Mouse (Mus musculus) hindbrain, embryonic 10.5 days (tissue): Measurements from ENCODE around the gene Dnttip1. TPM values are rescaled to one million over a fixed set of nuclear protein-coding genes. Genes with fewer than 3 reads are reported as not detected.

Experiments
- DNase-seq: peaks from one replicate; pipeline ENCODE4 v3.0.0-alpha.2; 2017; ENCODE audit warnings: low spot score
- H3K27ac ChIP-seq: fragments of 300-500 bp; sonication (generic); 2 replicates; pipeline ENCODE4 v1.5.1; 2016; ENCODE audit warnings: mild to moderate bottlenecking, moderate library complexity
- H3K27me3 ChIP-seq: fragments of 300-500 bp; sonication (generic); 2 replicates; pipeline ENCODE4 v1.6.1; 2016; ENCODE audit warnings: mild to moderate bottlenecking; ENCODE audit not compliant: poor library complexity, insufficient read depth, severe bottlenecking
- H3K36me3 ChIP-seq: fragments of 300-500 bp; sonication (generic); 2 replicates; pipeline ENCODE4 v1.6.1; 2016; ENCODE audit warnings: mild to moderate bottlenecking, moderate library complexity
- H3K4me1 ChIP-seq: fragments of 300-500 bp; sonication (generic); replicated peaks from 2 replicates; pipeline ENCODE4 v1.6.1; 2016; ENCODE audit warnings: mild to moderate bottlenecking
- H3K4me3 ChIP-seq: fragments of 300-500 bp; sonication (generic); 2 replicates; pipeline ENCODE4 v1.5.1; 2016; ENCODE audit warnings: mild to moderate bottlenecking, moderate library complexity
- H3K9me3 ChIP-seq: fragments of 300-500 bp; sonication (generic); 2 replicates; pipeline ENCODE4 v1.6.1; 2016; ENCODE audit warnings: mild to moderate bottlenecking, moderate library complexity
- WGBS: fragments of 180-500 bp; shearing (Covaris S2); methylation state at CpG from one replicate; pipeline ENCODE4 v1.1.7; 2016; 5-methylcytosine and 5-hydroxymethylcytosine counted together
- polyA plus RNA-seq: library from polyadenylated mRNA; unstranded; fragments of >200 nt; fragmentation: Nextera tagmentation; extraction: Ambion mirVana; gene quantifications from 2 replicates; pipeline ENCODE4 v1.2.1, GENCODE M21; 2016

Gene Dnttip1
- polyA plus RNA-seq, 1 experiment from 2014 or later, result 87.4 TPM

DNA sequence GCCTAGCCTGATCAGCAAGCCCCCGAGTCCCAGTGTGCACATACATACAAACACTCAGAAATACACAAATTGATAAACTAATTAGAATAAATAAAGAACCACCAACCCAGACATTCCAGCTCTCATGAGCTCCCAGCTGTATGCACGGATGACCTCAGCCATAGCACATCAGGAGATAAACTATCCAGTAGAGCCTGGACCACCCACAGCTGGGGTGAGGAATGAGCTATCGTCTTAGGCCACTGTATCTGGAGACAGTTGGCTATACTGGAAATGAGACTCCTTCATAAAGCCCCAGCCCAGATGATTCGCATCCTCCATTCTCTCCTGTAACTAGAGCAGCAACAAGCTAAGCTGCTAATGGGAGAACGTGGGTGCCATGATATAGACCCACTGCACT, 10.9 kb upstream of the Dnttip1 start:
- no peaks in the 10 kb centered on the region for H3K27me3 ChIP-seq
- no peak overlapping the region for H3K27ac ChIP-seq
- H3K36me3 ChIP-seq, result no peaks in the 10 kb centered on the region
- H3K9me3 ChIP-seq, result no peaks in the 10 kb centered on the region
- H3K4me1 ChIP-seq, result 0 out of 2 replicates have a peak, but pooled peaks cover 4% of the 10 kb centered on the region
- DNase-seq, result no peak
- 87% methylated on average over 5 of the region's 5 CpGs for WGBS
- no peak overlapping the region for H3K4me3 ChIP-seq

DNA sequence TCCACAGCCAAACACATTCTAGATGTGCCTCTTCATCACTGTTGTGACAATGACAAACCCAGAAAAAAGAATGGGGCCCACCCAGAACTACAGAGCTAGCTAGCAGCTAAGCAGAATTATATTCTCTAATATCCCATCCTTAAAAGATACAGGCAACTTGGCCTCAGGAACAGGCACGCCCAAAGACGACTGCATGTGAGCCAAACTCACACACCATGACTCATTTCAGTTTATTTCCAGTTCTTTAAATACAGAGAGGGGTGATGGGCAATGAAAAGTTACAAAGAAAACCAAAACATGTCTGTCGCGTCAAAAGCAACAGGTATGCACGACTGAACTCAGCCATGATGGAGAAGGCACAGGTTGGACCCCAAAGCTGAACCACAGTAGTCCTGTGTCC, 10.3 kb upstream of the Dnttip1 start:
- WGBS, result 90% methylated on average over 5 of the region's 5 CpGs
- no peak for DNase-seq

DNA sequence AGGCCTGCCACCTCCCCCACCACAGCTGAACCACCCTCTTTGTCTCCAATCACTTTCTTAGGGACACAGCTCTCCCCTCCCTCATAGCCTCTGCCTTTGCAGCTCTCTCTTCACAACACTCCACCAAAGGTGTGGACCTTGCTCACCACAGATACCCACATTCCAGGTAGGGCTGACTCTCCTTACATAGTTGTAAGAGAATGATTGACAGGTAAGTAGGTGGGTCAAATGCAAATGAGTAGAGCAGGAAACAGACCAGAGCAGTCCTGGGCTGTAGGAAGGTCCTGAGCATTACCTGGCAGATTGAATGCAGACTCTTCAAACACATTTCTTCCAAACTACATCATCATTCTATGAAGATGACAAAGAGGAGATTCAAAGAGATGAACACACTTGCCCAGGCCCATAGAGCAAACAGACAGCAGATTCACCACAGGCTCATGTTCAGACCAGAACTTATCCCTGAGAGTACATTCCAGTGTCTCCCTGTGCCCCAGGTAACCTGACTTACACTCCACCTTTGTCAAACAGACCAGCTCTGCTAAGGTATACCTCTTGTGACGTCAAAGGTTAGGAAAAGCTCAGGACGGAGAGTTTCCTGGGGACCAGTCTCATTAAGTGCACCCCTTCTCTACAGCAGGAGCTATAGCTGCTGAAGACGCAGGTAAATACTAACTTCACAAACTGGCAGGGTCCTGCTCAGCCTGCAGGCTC, 8.2 kb upstream of the Dnttip1 start:
- Histone ChIP-seq H3K9me3 (no peaks in the 10 kb centered on the region), H3K27ac (no peak overlapping the region), H3K4me3 (no peak overlapping the region), H3K4me1 (no peaks in the 10 kb centered on the region), H3K27me3 (no peaks in the 10 kb centered on the region), H3K36me3 (no peaks in the 10 kb centered on the region)
- 78% methylated on average over 3 of the region's 3 CpGs for WGBS
- DNase-seq, result no peak

More for the DNA sequence above, 10.3 kb upstream of the Dnttip1 start:
- Histone ChIP-seq H3K4me3 (no peak overlapping the region), H3K4me1 (0 out of 2 replicates have a peak, but pooled peaks cover 4% of the 10 kb centered on the region), H3K36me3 (no peaks in the 10 kb centered on the region), H3K27me3 (no peaks in the 10 kb centered on the region), H3K9me3 (no peaks in the 10 kb centered on the region), H3K27ac (no peak overlapping the region)

DNA sequence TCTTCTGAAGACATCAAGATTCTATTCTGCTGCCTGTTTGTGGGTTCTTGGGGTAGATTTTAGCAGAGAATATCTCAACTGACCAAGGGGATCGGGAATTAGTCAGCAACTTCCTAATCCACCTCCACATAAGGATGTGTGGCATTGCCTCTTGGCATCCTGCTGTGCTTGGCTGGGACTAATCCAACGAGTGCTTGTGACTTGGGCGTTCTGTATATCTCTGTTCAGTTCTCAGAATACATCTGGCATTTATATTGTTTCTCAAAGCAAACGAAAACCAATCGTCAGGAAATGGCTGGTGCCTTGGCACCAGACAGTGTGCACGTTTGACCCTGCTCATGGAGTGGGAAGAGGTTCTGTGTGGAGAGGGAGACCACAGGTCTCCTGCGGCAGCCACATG, 5.9 kb upstream of the Dnttip1 start:
- peaks cover 1% of the 10 kb centered on the region for H3K4me1 ChIP-seq
- WGBS, result 66% methylated on average over 7 of the region's 7 CpGs
- no peak overlapping the region for H3K4me3 ChIP-seq
- DNase-seq, result no peak
- H3K27ac ChIP-seq, result no peak overlapping the region
- no peaks in the 10 kb centered on the region for H3K36me3 ChIP-seq
- no peaks in the 10 kb centered on the region for H3K27me3 ChIP-seq
- H3K9me3 ChIP-seq, result no peaks in the 10 kb centered on the region

DNA sequence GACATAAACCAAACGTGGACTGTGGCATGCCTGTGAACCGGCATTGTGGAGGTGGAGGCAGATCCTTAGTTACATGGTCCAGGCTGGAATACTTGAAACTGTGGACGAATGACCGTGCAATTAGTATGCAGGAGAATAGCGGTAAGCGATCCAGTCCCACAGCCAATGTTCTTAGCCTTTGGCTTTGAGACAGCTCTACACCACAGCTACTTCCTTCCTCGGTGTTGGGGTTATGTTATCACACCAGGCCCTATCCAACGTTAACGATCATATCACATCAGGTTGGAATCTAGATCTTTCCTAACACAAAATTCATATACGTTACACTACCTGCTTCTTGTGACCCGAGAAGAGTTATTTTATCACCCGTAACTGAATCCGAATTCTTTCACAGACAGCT, 796 bp upstream of the Dnttip1 start:
- Histone ChIP-seq H3K9me3 (no peaks in the 10 kb centered on the region), H3K4me3 (peak overlapping the region; percentile 88), H3K4me1 (peaks cover 20% of the 10 kb centered on the region), H3K27me3 (no peaks in the 10 kb centered on the region), H3K27ac (peak overlapping the region; percentile 95; the same call in 1 of the 2 replicates), H3K36me3 (peaks cover 27% of the 10 kb centered on the region)
- DNase-seq, result no peak
- 75% methylated on average over 13 of the region's 13 CpGs for WGBS

DNA sequence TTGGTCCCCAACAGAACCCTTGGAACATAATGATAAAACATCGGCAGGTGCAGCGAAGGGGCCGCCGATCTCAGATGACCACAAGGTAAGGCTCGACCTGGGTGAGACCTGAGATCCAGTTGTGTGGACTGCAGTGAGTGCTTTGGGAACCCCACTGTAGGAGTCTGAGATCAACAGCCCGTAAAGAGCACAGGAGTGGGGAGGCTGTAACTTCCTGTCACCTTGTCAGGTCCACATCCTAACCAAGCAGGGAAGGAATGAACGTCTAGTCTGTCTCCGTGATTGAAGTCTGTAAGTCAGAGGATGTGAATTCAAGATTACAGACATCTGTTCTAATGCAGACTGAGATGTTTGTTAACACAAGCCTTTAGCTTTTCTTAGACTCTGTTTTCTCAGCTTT, 910 bp downstream of the Dnttip1 start:
- 60% methylated on average over 8 of the region's 8 CpGs for WGBS
- peaks cover 20% of the 10 kb centered on the region for H3K4me1 ChIP-seq
- H3K27ac ChIP-seq, result peak overlapping the region; percentile 95
- H3K27me3 ChIP-seq, result no peaks in the 10 kb centered on the region
- peaks cover 44% of the 10 kb centered on the region for H3K36me3 ChIP-seq
- peak overlapping the region; percentile 88 for H3K4me3 ChIP-seq
- no peak for DNase-seq
- H3K9me3 ChIP-seq, result no peaks in the 10 kb centered on the region

DNA sequence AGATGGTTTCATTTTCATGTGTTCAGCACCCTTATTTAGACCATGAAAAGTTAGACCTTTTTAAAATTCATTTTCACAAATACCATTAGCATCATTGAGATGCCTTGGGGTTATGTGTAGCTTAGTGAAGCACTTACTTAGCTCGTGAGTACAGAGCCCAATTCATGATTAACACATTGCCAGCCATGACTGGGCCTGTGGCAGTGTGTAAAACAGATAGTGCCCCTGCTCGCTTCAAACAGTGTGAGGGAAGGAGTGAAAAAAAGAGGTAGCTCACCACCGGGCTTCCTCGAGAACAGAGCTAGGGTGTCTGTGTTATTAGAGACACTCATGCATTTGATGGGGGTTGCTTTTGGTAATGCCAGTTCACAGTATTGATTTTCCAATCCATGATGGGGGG, 2.4 kb downstream of the Dnttip1 start:
- no peaks in the 10 kb centered on the region for H3K27me3 ChIP-seq

DNA sequence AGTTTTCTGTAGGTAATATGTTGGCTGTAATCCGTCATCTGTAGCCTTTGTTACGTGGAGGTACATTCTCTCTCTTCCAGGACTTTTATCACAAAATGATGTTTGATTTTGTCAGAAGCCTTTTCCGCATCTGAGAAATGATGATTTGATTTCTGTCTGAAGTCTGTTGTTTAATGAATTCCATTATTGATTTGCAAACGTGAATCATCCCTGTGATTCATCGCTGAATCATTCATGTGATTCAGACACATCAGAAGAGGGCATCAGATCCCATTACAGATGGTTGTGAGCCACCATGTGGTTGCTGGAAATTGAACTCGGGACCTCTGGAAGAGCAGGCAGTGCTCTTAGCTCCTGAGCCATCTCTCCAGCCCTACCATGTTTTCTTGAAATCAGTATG, 3.2 kb downstream of the Dnttip1 start:
- H3K27me3 ChIP-seq, result no peaks in the 10 kb centered on the region
- peaks cover 20% of the 10 kb centered on the region for H3K4me1 ChIP-seq
- peaks cover 67% of the 10 kb centered on the region for H3K36me3 ChIP-seq
- 88% methylated on average over 6 of the region's 6 CpGs for WGBS
- no peak overlapping the region for H3K27ac ChIP-seq
- no peaks in the 10 kb centered on the region for H3K9me3 ChIP-seq
- no peak for DNase-seq
- no peak overlapping the region for H3K4me3 ChIP-seq

More for the DNA sequence above, 2.4 kb downstream of the Dnttip1 start:
- no peak for DNase-seq
- no peak overlapping the region for H3K4me3 ChIP-seq
- H3K27ac ChIP-seq, result no peak overlapping the region
- WGBS, result 86% methylated on average over 4 of the region's 4 CpGs
- peaks cover 20% of the 10 kb centered on the region for H3K4me1 ChIP-seq
- H3K9me3 ChIP-seq, result no peaks in the 10 kb centered on the region
- H3K36me3 ChIP-seq, result peaks cover 59% of the 10 kb centered on the region

DNA sequence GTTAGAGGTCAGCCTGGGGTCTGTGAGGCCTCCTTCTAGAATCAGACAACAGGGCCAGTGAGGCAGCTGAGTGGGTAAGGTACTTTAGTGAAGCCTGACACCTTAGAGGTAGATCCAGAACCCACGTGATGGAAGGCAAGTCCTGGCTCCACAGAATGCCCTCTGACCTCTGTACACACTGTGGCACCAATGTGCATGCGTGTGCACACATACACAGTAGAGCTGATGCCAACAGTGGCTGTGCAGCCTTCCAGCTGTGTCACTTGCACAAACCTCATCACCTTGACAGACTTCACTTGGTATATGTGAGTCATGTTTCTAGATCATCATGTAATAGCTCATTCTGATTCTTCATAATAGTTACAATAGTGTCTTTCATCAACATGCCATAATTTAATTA, 6.7 kb downstream of the Dnttip1 start:
- Histone ChIP-seq H3K9me3 (no peaks in the 10 kb centered on the region), H3K36me3 (peaks cover 99% of the 10 kb centered on the region), H3K4me1 (0 out of 2 replicates have a peak, but pooled peaks cover 1% of the 10 kb centered on the region), H3K27ac (no peak overlapping the region), H3K4me3 (no peak overlapping the region), H3K27me3 (no peaks in the 10 kb centered on the region)
- no peak for DNase-seq
- WGBS, result 92% methylated on average over 2 of the region's 2 CpGs

DNA sequence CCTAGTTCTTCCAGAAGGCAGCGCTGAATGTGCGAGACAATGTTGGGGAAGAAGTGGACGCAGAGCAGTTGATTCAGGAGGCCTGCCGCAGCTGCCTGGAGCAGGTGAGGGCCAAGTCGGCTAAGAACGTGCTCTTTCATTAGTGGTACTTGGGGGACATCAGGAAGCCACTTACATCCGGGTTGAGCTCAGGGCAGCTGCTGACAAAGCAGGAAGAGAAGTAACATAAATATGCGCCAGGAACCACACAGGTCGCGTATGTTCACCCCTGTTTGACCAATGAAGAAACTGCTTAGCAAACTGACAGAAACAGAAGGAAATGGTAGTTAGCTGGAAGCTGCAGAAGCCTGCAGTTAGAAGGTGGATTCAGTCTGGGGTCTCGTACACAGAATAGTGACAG, 8.3 kb downstream of the Dnttip1 start:
- Histone ChIP-seq H3K27me3 (no peaks in the 10 kb centered on the region), H3K4me3 (no peak overlapping the region), H3K27ac (no peak overlapping the region), H3K36me3 (peaks cover 99% of the 10 kb centered on the region), H3K4me1 (no peaks in the 10 kb centered on the region), H3K9me3 (no peaks in the 10 kb centered on the region)
- DNase-seq, result no peak
- WGBS, result 89% methylated on average over 11 of the region's 11 CpGs

DNA sequence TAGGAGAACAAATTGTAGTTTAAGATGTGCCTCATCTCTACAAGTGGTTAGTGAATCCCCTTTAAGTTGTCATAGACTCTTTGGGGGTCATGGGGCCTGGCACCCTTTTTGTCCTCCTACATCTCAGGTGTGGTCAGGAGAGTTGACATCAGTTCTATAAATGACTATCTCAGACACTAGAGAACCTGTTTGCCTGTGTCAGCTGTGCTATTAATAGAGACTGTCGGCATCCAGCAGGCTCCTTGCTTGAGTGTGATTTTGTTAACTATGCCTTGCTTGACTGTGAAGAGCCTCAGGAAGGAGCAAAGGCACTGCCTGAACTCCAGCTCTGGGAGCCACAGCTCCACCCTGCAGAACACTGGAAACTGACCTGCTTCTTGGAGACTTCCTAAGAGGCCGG, 9.0 kb downstream of the Dnttip1 start:
- H3K4me3 ChIP-seq, result no peak overlapping the region
- DNase-seq, result no peak
- H3K27me3 ChIP-seq, result no peaks in the 10 kb centered on the region
- WGBS, result 87% methylated on average over 2 of the region's 2 CpGs
- H3K9me3 ChIP-seq, result no peaks in the 10 kb centered on the region
- peaks cover 100% of the 10 kb centered on the region for H3K36me3 ChIP-seq
- H3K27ac ChIP-seq, result no peak overlapping the region
- H3K4me1 ChIP-seq, result no peaks in the 10 kb centered on the region

DNA sequence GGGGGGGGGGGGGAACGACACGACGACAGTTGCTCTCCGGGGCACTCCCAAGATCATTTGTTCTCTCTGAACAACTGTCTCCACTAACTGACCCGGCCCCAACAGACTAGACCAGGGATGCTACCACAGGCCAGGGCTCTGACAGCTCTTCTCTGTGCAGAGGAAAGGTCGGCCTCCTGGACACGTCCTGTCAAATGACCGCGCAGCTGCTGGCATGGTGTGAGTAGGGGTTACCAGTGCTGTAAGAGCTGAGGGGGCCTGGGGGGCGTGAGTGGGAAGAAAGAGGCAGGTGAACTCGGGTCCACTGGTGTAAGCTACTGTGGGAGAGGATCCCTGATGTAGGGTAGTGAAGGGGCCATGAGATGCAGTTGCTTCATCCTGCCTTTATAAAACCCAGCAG, 12.1 kb downstream of the Dnttip1 start:
- no peak overlapping the region for H3K27ac ChIP-seq
- no peak for DNase-seq
- no peaks in the 10 kb centered on the region for H3K4me1 ChIP-seq
- 92% methylated on average over 11 of the region's 11 CpGs for WGBS
- peaks cover 100% of the 10 kb centered on the region for H3K36me3 ChIP-seq
- no peaks in the 10 kb centered on the region for H3K27me3 ChIP-seq
- no peak overlapping the region for H3K4me3 ChIP-seq
- H3K9me3 ChIP-seq, result no peaks in the 10 kb centered on the region

DNA sequence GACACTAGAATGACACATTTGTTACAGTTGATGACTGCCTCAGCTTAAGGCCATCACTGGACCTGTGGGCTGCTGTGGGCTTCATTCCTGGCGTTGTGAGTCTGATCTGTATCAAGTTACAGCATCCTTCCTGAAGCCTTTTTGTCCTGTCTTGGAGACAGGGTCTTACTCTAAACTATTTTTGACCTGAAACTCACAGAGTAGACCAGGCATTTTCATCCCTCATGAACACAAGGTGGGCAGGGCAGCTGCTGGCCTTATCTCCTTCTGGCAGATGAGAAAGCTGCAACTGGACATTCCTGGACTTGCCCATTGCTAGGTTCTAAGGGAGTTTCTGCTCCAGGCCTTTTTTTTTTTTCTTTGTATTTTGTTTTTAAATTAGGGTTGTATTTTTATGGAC, 12.9 kb downstream of the Dnttip1 start:
- 67% methylated on average over 1 of the region's 1 CpGs for WGBS
- H3K4me1 ChIP-seq, result no peaks in the 10 kb centered on the region

More for the DNA sequence above, 12.9 kb downstream of the Dnttip1 start:
- no peak overlapping the region for H3K27ac ChIP-seq
- peaks cover 100% of the 10 kb centered on the region for H3K36me3 ChIP-seq
- H3K9me3 ChIP-seq, result no peaks in the 10 kb centered on the region
- no peak for DNase-seq
- no peak overlapping the region for H3K4me3 ChIP-seq
- no peaks in the 10 kb centered on the region for H3K27me3 ChIP-seq
